Mouse (Mus musculus): Measurements from ENCODE around the gene Rgs10. TPM values are rescaled to one million over a fixed set of nuclear protein-coding genes. Genes with fewer than 3 reads are reported as not detected.
"Not testable (repeated sequence)": the region's sequence is repeated elsewhere in the genome, so short reads cannot be mapped to it uniquely, and the experiment has no call there.

The Rgs10 gene
- polyA plus RNA-seq, 1 experiment from 2014 or later: 43.6 TPM

DNA sequence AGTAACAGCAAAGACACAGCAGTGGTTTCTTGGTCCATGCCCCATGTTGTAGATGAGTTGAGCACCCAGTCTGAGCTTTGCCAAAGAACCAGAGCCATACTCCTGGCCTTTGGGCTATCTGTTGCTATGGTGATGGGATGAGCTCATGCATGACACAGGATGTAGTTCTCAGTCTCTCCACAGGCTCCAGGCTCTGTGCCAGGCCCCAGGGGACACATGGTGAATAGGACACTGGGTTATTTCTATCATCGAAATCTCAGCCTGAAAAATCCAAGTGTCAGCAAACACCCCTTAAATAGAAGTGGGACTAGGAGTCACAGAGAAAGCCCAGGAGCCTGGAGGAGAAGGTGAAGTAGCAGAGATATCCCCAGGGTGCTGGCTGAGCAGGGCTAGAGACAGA, 70.0 kb downstream of the Rgs10 start:
- Histone ChIP-seq H3K27me3 (ENCODE audit: control insufficient read depth, insufficient read depth, low read length) (no peaks in the 10 kb centered on the region), H3K4me3 (replicated peaks; ENCODE audit: low read depth, low read length) (no peak overlapping the region), H3K4me2 (ENCODE audit: low read length) (no peak overlapping the region), H3K9ac (replicated peaks; ENCODE audit: low read length) (no peak overlapping the region), H3K9me3 (ENCODE audit: control insufficient read depth, low read length) (no peaks in the 10 kb centered on the region), H3K4me1 (ENCODE audit: control insufficient read depth, insufficient read depth, low read length) (peaks cover 6% of the 10 kb centered on the region; the same call in 1 of the 2 replicates), H3K27ac (replicated peaks; ENCODE audit: low read depth, low read length) (no peak overlapping the region), H3K36me3 (ENCODE audit: control insufficient read depth, insufficient read depth, low read length) (no peaks in the 10 kb centered on the region)
- DNase-seq: peak; percentile 67
- WGBS: 13% methylated on average over 1 of the region's 1 CpGs
- no peak for ATAC-seq (ENCODE audit: low FRiP score, low TSS enrichment)

DNA sequence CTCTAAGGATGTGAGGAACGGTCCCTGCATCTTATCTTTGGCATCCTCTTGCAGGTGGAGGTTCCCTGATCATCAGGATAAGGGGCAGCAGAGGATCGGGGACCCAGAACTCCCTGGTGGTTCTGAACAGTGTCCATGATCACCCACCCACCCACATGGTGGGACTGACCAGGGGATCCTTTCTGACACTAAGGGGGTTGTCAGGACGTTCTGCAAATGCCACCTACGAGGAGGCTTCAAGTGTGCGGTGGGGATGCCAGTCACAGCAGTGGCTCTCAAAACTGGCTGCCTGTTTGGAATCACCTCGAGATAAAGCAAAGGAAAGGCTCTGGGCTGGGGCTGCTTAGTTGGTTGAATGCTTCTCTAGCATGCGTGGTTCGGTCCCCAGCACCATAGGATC, 71.6 kb downstream of the Rgs10 start:
- no peaks in the 10 kb centered on the region for H3K36me3 ChIP-seq (ENCODE audit: control insufficient read depth, insufficient read depth, low read length)
- peaks cover 6% of the 10 kb centered on the region; the same call in 1 of the 2 replicates for H3K4me1 ChIP-seq (ENCODE audit: control insufficient read depth, insufficient read depth, low read length)
- H3K27ac ChIP-seq (replicated peaks; ENCODE audit: low read depth, low read length): no peak overlapping the region
- ATAC-seq (ENCODE audit: low FRiP score, low TSS enrichment) (no peak), DNase-seq (no peak)
- no peaks in the 10 kb centered on the region for H3K9me3 ChIP-seq (ENCODE audit: control insufficient read depth, low read length)
- WGBS: 76% methylated on average over 8 of the region's 8 CpGs
- H3K4me2 ChIP-seq (ENCODE audit: low read length): no peak overlapping the region
- H3K4me3 ChIP-seq (replicated peaks; ENCODE audit: low read depth, low read length): no peak overlapping the region
- no peaks in the 10 kb centered on the region for H3K27me3 ChIP-seq (ENCODE audit: control insufficient read depth, insufficient read depth, low read length)
- no peak overlapping the region for H3K9ac ChIP-seq (replicated peaks; ENCODE audit: low read length)

DNA sequence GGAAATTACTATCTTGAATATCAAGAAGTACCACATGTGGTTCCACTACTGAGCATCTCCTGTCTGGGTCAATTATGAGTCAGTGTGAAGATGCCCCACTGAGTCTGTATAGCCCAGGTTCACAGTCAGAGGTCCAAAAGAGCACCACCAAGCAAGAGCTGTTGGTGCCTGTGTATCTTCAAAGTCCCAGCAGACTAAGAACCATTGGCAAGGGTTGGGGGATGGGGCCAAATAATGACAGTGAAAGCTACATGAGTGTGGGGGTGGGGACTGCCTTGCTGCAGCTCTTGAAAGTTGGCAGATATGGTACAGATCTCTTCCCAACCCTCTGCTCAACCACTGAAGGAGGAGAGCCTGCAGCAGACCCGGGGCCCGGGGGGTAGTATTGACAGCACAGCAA, 72.0 kb downstream of the Rgs10 start:
- no peaks in the 10 kb centered on the region for H3K36me3 ChIP-seq (ENCODE audit: control insufficient read depth, insufficient read depth, low read length)
- no peak overlapping the region for H3K27ac ChIP-seq (replicated peaks; ENCODE audit: low read depth, low read length)
- ATAC-seq (ENCODE audit: low FRiP score, low TSS enrichment): no peak
- 79% methylated on average over 2 of the region's 2 CpGs for WGBS
- no peak for DNase-seq
- no peak overlapping the region for H3K9ac ChIP-seq (replicated peaks; ENCODE audit: low read length)
- H3K4me2 ChIP-seq (ENCODE audit: low read length): no peak overlapping the region
- H3K4me1 ChIP-seq (ENCODE audit: control insufficient read depth, insufficient read depth, low read length): peaks cover 6% of the 10 kb centered on the region; the same call in 1 of the 2 replicates
- H3K4me3 ChIP-seq (replicated peaks; ENCODE audit: low read depth, low read length): no peak overlapping the region
- H3K27me3 ChIP-seq (ENCODE audit: control insufficient read depth, insufficient read depth, low read length): no peaks in the 10 kb centered on the region
- H3K9me3 ChIP-seq (ENCODE audit: control insufficient read depth, low read length): no peaks in the 10 kb centered on the region

DNA sequence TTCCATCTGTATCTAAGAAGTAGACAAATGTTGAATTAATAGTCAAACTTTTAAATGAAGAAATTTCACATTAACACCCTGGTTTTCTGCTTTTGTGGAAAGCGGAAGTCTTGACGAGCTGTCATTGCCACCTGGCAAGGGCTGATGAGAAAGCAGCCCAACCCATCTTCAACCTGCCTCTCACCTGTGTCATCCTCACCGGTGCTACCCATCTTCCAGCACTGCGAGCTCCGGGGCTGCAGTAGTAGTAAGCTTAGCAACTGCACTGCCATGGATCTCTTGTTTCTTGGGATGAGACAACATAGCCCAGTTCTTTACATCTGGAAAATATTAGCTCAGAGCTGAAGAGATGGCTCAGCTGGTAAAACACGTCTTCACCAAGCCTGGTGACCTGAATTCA, 72.9 kb downstream of the Rgs10 start:
- Histone ChIP-seq H3K27me3 (ENCODE audit: control insufficient read depth, insufficient read depth, low read length) (no peaks in the 10 kb centered on the region), H3K4me3 (replicated peaks; ENCODE audit: low read depth, low read length) (no peak overlapping the region), H3K9me3 (ENCODE audit: control insufficient read depth, low read length) (no peaks in the 10 kb centered on the region), H3K4me1 (ENCODE audit: control insufficient read depth, insufficient read depth, low read length) (peaks cover 6% of the 10 kb centered on the region; the same call in 1 of the 2 replicates), H3K27ac (replicated peaks; ENCODE audit: low read depth, low read length) (no peak overlapping the region), H3K4me2 (ENCODE audit: low read length) (no peak overlapping the region), H3K36me3 (ENCODE audit: control insufficient read depth, insufficient read depth, low read length) (no peaks in the 10 kb centered on the region), H3K9ac (replicated peaks; ENCODE audit: low read length) (no peak overlapping the region)
- 82% methylated on average over 6 of the region's 6 CpGs for WGBS
- DNase-seq (no peak), ATAC-seq (ENCODE audit: low FRiP score, low TSS enrichment) (no peak)

DNA sequence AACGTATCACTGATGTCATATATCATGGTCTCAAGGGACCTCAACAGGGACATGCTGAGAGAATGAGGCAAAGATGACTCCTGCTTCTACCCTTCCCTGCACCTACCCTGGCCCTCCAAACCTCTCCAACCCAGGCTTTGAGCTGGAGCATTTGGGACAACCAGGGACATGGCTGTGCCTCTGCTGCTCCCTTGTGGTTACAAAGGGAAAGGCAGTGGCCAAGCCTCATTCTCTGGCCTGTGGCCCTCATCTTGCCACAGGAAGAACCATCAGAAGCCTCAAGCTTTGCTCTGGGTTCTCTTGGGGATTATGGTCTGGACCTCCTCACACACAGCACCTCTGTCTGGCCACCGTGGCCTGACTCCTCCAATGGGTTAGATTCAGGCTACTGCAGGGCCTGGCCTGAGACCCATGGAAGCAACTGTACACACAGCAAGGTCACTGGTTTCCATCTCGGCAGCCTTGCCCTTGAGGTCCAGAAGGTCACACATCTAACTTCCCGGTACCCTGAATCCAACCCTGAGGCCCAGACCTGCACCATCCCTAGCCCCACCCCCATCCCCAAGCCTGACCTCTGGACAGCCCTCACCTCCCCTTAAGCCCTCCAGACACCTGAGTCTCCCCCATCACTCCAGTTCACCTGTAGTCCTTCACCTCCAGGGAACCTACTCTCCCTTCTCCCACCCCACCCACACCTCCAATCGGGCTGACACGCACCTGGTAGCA, 73.5 kb downstream of the Rgs10 start:
- Histone ChIP-seq H3K27me3 (ENCODE audit: control insufficient read depth, insufficient read depth, low read length) (no peaks in the 10 kb centered on the region), H3K9me3 (ENCODE audit: control insufficient read depth, low read length) (no peaks in the 10 kb centered on the region), H3K9ac (replicated peaks; ENCODE audit: low read length) (no peak overlapping the region), H3K4me1 (ENCODE audit: control insufficient read depth, insufficient read depth, low read length) (peaks cover 6% of the 10 kb centered on the region; the same call in 1 of the 2 replicates), H3K4me3 (replicated peaks; ENCODE audit: low read depth, low read length) (no peak overlapping the region), H3K27ac (replicated peaks; ENCODE audit: low read depth, low read length) (no peak overlapping the region), H3K36me3 (ENCODE audit: control insufficient read depth, insufficient read depth, low read length) (no peaks in the 10 kb centered on the region), H3K4me2 (ENCODE audit: low read length) (no peak overlapping the region)
- DNase-seq (peak; percentile 80), ATAC-seq (ENCODE audit: low FRiP score, low TSS enrichment) (no peak)
- WGBS: 75% methylated on average over 6 of the region's 6 CpGs

DNA sequence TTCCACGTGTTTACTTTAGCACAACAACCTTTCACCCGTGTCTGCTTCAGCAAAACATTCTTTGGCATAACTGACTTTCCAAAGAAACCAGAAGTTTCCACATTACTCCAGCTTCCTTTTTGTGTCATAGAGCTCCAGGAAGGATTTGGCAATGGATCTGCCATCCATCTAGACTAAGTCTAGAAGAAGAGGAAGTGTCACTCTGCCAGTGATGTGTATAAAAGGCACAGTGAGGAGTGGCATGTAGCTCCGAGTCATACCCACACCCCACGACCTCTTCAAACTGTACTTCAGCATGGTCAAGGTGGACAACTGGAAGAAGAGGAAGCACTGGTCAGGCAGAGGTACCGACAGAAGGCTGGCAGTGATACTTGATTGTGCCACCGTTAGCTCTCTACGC, 74.1 kb downstream of the Rgs10 start:
- Histone ChIP-seq H3K36me3 (ENCODE audit: control insufficient read depth, insufficient read depth, low read length) (no peaks in the 10 kb centered on the region), H3K9me3 (ENCODE audit: control insufficient read depth, low read length) (no peaks in the 10 kb centered on the region), H3K9ac (replicated peaks; ENCODE audit: low read length) (no peak overlapping the region), H3K4me2 (ENCODE audit: low read length) (no peak overlapping the region), H3K27ac (replicated peaks; ENCODE audit: low read depth, low read length) (no peak overlapping the region), H3K4me1 (ENCODE audit: control insufficient read depth, insufficient read depth, low read length) (peaks cover 6% of the 10 kb centered on the region; the same call in 1 of the 2 replicates), H3K27me3 (ENCODE audit: control insufficient read depth, insufficient read depth, low read length) (no peaks in the 10 kb centered on the region), H3K4me3 (replicated peaks; ENCODE audit: low read depth, low read length) (no peak overlapping the region)
- 86% methylated on average over 7 of the region's 7 CpGs for WGBS
- DNase-seq (no peak), ATAC-seq (ENCODE audit: low FRiP score, low TSS enrichment) (no peak)

DNA sequence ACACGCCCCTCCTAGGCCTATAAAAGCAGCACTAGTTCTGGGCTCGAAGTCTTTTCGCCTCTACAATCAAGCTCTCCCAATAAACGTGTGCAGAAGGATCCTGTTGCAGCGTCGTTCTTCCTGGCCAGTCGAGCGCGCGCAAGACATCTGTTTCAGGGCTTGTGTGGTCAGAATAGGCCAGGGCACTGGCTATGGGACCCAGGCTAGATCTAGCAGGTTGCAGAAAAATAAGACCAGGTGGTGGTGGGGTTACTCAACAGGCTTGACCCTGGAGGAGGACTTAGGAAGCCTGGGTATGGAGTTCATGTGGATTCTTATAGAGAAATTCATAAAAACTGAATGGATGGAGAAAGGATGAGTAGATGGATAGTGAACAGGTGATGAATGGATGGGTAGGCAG, 75.9 kb downstream of the Rgs10 start:
- not testable (repeated sequence) for DNase-seq; H3K36me3 ChIP-seq (ENCODE audit: control insufficient read depth, insufficient read depth, low read length); H3K27me3 ChIP-seq (ENCODE audit: control insufficient read depth, insufficient read depth, low read length); H3K9ac ChIP-seq (replicated peaks; ENCODE audit: low read length); H3K27ac ChIP-seq (replicated peaks; ENCODE audit: low read depth, low read length); H3K4me3 ChIP-seq (replicated peaks; ENCODE audit: low read depth, low read length); H3K4me2 ChIP-seq (ENCODE audit: low read length); ATAC-seq (ENCODE audit: low FRiP score, low TSS enrichment); H3K9me3 ChIP-seq (ENCODE audit: control insufficient read depth, low read length); H3K4me1 ChIP-seq (ENCODE audit: control insufficient read depth, insufficient read depth, low read length)
- WGBS: 83% methylated on average over 7 of the region's 10 CpGs

DNA sequence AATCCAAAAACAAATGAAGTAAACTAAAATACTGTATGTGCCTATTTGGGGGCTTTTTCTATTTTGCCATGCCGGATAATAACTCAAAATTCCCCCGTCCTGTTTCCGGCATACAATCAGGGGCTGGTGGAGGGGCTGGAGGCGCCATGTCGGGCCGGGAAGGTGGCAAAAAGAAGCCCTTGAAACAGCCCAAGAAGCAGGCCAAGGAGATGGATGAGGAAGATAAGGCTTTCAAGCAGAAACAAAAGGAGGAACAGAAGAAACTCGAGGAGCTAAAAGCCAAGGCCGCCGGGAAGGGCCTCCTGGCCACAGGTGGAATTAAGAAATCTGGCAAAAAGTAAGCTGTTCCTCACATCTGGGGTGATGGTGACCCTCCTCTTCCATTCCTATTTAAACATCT, 78.2 kb downstream of the Rgs10 start:
- ATAC-seq (ENCODE audit: low FRiP score, low TSS enrichment): not testable (repeated sequence)
- WGBS: 74% methylated on average over 8 of the region's 9 CpGs

DNA sequence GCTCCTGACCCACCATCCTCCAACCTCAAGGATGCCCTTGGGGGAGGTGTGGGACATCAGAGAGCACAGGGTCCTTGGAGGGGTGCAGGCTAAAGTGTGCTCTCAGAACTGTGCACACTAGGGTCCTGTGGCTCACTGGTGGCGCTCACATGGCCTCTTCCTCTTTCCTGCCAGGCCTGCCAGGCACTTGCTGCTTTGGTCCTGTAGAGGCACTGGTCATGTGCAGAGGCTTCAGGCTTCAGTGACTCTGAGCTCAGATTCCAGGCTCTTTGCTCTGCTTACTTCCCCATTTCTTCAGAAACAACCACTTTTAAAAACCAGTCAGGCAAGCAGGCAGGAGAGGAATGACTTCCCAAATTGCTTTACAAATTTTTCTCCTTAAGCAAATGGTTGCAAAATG, 85.7 kb downstream of the Rgs10 start:
- Histone ChIP-seq H3K27me3 (ENCODE audit: control insufficient read depth, insufficient read depth, low read length) (no peaks in the 10 kb centered on the region), H3K4me3 (replicated peaks; ENCODE audit: low read depth, low read length) (no peak overlapping the region), H3K9me3 (ENCODE audit: control insufficient read depth, low read length) (no peaks in the 10 kb centered on the region), H3K9ac (replicated peaks; ENCODE audit: low read length) (no peak overlapping the region), H3K36me3 (ENCODE audit: control insufficient read depth, insufficient read depth, low read length) (no peaks in the 10 kb centered on the region), H3K27ac (replicated peaks; ENCODE audit: low read depth, low read length) (no peak overlapping the region), H3K4me2 (ENCODE audit: low read length) (no peak overlapping the region), H3K4me1 (ENCODE audit: control insufficient read depth, insufficient read depth, low read length) (peaks cover 13% of the 10 kb centered on the region; the same call in 1 of the 2 replicates)
- DNase-seq: no peak
- WGBS: 77% methylated on average over 1 of the region's 1 CpGs
- ATAC-seq (ENCODE audit: low FRiP score, low TSS enrichment): no peak

More for the DNA sequence above, 78.2 kb downstream of the Rgs10 start:
- DNase-seq; H3K4me1 ChIP-seq (ENCODE audit: control insufficient read depth, insufficient read depth, low read length); H3K9me3 ChIP-seq (ENCODE audit: control insufficient read depth, low read length); H3K4me3 ChIP-seq (replicated peaks; ENCODE audit: low read depth, low read length); H3K9ac ChIP-seq (replicated peaks; ENCODE audit: low read length); H3K4me2 ChIP-seq (ENCODE audit: low read length); H3K36me3 ChIP-seq (ENCODE audit: control insufficient read depth, insufficient read depth, low read length); H3K27me3 ChIP-seq (ENCODE audit: control insufficient read depth, insufficient read depth, low read length); H3K27ac ChIP-seq (replicated peaks; ENCODE audit: low read depth, low read length): not testable (repeated sequence)

Data from midbrain, embryonic 14.5 days (tissue).